Mouse (Mus musculus): Measurements from ENCODE around the gene Ankmy2. TPM values are rescaled to one million over a fixed set of nuclear protein-coding genes. Genes with fewer than 3 reads are reported as not detected.
"Not testable (repeated sequence)": the region's sequence is repeated elsewhere in the genome, so short reads cannot be mapped to it uniquely, and the experiment has no call there.

Gene Ankmy2
- polyA plus RNA-seq, 1 experiment = 43.1 TPM

DNA sequence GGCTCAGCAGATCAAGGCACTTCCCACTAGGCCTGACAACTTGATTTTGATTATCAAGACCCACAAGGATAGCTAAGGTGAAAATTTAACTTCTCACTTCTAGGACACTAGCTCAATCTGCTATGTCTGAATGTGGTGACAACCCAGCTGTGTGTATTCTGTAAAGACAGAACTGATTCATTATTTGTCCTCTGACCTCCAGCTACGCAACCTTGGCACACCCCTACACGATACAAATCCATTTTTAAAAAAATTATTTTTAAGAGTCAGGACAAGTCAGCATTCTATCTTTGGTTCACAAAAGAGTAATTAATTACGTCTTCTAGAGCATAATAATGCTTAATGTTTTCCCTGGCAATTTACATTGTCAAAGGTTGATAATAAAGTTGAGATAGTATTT, 32.7 kb downstream of the Ankmy2 start:
- H3K4me3 ChIP-seq (ENCODE audit: insufficient read depth, low read length) = no peak overlapping the region
- TF ChIP-seq POLR2A (IDR thresholded peaks at IDR 0.05; ENCODE audit: extremely low read depth, insufficient read depth, low read length) (no peak), CTCF (IDR thresholded peaks at IDR 0.05; ENCODE audit: extremely low read depth, insufficient read depth, low read length) (no peak)
- no peak overlapping the region for H3K27ac ChIP-seq (ENCODE audit: insufficient read depth, low read length)
- H3K4me1 ChIP-seq (ENCODE audit: control insufficient read depth, insufficient read depth, low read length) = no peaks in the 10 kb centered on the region

DNA sequence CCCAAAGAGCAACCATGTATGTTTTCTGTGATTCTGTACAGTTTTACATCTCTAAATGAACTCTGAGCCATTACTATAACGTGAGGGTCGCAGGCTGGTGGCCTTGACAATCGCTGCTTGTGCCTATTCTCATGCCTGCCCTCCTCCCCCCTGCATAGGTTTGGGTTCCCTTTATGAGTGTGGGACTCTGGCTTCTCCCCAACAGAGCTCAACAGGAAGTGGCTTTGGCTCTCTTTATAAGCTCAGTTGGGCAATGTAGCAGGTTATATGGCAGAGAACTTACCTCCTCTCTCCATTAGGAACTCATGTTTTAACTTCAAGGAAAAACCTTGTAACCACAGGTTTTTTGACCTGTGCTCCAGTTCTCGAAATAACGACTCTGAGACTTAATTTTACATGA, 33.4 kb downstream of the Ankmy2 start:
- Histone ChIP-seq H3K4me3 (ENCODE audit: insufficient read depth, low read length) (no peak overlapping the region), H3K27ac (ENCODE audit: insufficient read depth, low read length) (no peak overlapping the region), H3K4me1 (ENCODE audit: control insufficient read depth, insufficient read depth, low read length) (no peaks in the 10 kb centered on the region)
- TF ChIP-seq CTCF (IDR thresholded peaks at IDR 0.05; ENCODE audit: extremely low read depth, insufficient read depth, low read length) (no peak), POLR2A (IDR thresholded peaks at IDR 0.05; ENCODE audit: extremely low read depth, insufficient read depth, low read length) (no peak)

DNA sequence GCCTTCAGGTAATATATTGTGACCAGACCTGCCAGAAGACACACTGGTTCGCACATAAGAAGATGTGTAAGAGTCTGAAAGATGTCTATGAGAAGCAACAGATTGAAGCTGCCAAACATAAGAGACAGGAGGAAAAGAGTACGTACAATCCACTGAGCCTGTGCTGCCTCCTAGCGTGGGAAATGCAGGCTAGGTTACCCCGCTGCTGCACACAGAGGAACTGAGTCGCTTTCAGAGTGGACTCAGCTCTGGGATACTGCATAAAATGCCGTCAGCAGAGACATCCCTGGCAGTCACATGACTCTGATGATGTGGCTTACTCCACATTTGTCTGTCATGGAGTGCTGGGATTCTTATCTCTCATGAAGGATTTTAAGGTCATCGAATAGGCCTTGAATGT, 38.1 kb downstream of the Ankmy2 start:
- no peak for TF ChIP-seq POLR2A (IDR thresholded peaks at IDR 0.05; ENCODE audit: extremely low read depth, insufficient read depth, low read length)
- TF ChIP-seq CTCF (IDR thresholded peaks at IDR 0.05; ENCODE audit: extremely low read depth, insufficient read depth, low read length) = no peak
- no peaks in the 10 kb centered on the region for H3K4me1 ChIP-seq (ENCODE audit: control insufficient read depth, insufficient read depth, low read length)
- H3K4me3 ChIP-seq (ENCODE audit: insufficient read depth, low read length) = no peak overlapping the region

DNA sequence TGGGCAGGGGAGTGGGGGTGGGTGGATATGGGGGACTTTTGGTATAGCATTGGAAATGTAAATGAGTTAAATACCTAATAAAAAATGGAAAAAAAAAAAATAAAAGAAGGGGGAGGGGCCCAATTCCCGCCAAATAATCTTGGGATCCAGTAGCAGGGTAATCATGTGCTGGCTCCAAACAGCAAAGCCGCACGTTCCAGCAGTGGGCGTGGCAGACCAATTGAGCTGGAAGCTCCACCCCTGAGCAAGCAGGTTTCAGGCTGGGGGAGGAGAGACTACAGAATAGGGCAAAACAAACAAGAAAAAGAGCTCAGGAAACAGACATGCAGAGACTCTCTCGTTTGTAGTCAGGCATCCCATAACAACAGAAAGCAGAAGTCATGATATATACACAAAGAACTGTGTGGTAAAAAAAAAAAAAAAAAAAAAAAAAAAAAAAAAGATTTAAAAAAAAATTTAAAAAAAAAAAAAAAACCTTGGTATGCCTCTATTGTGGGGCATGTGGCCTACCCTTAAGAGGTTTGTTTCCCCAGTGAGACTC, 48.7 kb downstream of the Ankmy2 start:
- not testable (repeated sequence) for H3K27ac ChIP-seq (ENCODE audit: insufficient read depth, low read length); H3K4me3 ChIP-seq (ENCODE audit: insufficient read depth, low read length); H3K4me1 ChIP-seq (ENCODE audit: control insufficient read depth, insufficient read depth, low read length)

More for the DNA sequence above, 38.1 kb downstream of the Ankmy2 start:
- H3K27ac ChIP-seq (ENCODE audit: insufficient read depth, low read length) = no peak overlapping the region

DNA sequence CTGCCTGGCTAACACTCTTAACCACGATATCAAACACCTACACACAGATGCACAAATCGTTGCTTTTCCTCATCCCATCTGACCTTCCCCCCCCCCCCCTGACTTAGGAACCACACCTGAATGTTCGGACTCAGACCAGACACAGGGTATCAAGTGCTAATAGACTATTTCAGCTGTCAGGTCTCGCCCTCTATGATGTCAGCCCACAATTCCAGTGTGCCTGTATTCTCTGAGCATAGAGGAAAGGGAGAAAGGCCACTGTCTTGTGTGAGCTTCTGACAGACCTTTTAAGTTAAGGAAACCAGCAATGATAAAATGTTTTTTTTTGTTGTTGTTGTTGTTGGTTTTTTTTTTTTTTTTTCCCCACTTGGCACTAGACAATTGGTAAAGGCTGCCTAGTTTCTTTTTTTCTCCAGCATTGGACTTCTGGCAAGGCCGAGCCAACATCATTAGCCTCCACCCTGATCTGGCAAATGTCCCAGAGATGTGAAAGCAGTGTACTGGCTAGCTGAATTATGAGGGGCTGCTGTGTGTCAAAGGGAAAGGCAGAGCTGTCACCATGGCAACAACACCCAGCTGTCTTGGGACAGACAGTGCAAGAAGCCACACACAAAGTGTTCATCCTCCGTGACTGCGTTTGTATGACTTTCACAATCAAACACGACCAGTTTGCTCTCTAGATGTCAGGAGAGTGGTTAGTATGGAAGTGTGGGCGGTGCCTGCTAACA, 50.3 kb downstream of the Ankmy2 start:
- H3K27ac ChIP-seq (ENCODE audit: insufficient read depth, low read length) = no peak overlapping the region
- peaks cover 2% of the 10 kb centered on the region; the same call in 1 of the 2 replicates for H3K4me1 ChIP-seq (ENCODE audit: control insufficient read depth, insufficient read depth, low read length)
- no peak overlapping the region for H3K4me3 ChIP-seq (ENCODE audit: insufficient read depth, low read length)
- TF ChIP-seq POLR2A (IDR thresholded peaks at IDR 0.05; ENCODE audit: extremely low read depth, insufficient read depth, low read length) (no peak), CTCF (IDR thresholded peaks at IDR 0.05; ENCODE audit: extremely low read depth, insufficient read depth, low read length) (no peak)

DNA sequence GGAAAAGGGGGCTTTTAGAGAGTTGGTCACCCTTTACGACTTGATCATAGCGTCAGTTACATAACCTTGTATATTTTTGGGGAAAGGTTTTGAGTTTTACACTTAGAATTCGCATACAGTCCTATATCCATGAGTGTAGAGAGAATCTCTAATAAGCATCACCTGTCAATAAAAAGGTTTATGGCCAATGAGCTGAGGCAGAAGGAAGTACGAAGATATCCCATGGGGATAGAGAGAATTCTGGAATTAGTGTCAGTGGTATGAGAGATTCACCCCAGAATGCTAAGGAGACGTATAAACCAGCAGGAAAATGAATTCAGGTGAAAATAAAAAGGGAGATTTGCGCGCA, 50.9 kb downstream of the Ankmy2 start:
- Histone ChIP-seq H3K4me3 (ENCODE audit: insufficient read depth, low read length) (no peak overlapping the region; the same call in 1 of the 2 replicates), H3K27ac (ENCODE audit: insufficient read depth, low read length) (no peak overlapping the region), H3K4me1 (ENCODE audit: control insufficient read depth, insufficient read depth, low read length) (peaks cover 2% of the 10 kb centered on the region; the same call in 1 of the 2 replicates)
- TF ChIP-seq POLR2A (IDR thresholded peaks at IDR 0.05; ENCODE audit: extremely low read depth, insufficient read depth, low read length) = no peak
- no peak for TF ChIP-seq CTCF (IDR thresholded peaks at IDR 0.05; ENCODE audit: extremely low read depth, insufficient read depth, low read length)

DNA sequence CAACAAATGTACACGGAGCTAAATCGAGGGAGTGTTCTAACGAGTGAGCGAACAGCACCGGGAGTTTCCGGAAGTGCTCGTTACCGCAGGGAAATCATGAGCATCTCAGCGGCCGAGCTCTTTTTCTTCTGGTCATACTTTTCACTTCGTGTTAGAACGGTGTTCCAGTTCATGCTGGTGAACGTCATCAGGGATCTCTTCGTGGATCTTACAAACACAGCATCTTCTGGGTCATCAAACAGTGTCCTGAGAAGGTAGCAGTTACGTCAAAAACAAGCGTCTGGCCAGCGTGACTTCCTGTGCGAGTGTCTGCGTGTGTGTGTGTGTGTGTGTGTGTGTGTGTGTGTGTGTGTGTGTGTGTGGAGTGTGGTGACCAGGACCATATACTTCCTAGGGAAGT, 51.5 kb downstream of the Ankmy2 start:
- peaks cover 2% of the 10 kb centered on the region; the same call in 1 of the 2 replicates for H3K4me1 ChIP-seq (ENCODE audit: control insufficient read depth, insufficient read depth, low read length)
- TF ChIP-seq POLR2A (IDR thresholded peaks at IDR 0.05; ENCODE audit: extremely low read depth, insufficient read depth, low read length) = no peak
- no peak for TF ChIP-seq CTCF (IDR thresholded peaks at IDR 0.05; ENCODE audit: extremely low read depth, insufficient read depth, low read length)
- H3K27ac ChIP-seq (ENCODE audit: insufficient read depth, low read length) = no peak overlapping the region
- peak overlapping the region; percentile 41 for H3K4me3 ChIP-seq (ENCODE audit: insufficient read depth, low read length)

DNA sequence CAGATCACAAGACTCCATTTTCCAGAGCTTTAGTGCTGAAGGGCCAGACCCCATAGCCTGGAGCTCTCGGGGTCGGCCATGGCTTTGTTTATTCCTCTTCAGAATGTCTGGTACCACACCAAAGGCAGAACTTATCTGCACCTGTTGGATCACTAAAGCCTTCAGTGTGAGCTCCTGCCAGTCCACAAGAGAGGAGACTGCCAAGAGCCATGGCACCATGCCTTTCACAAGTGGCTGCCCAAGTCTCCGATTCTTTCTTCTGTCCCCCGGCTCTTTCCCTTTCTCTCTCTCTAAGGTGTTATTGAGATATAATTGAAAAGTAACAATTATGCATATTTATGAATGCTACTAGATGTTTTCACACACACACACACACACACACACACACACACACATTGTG, 53.2 kb downstream of the Ankmy2 start:
- Histone ChIP-seq H3K27ac (ENCODE audit: insufficient read depth, low read length) (no peak overlapping the region), H3K4me3 (ENCODE audit: insufficient read depth, low read length) (no peak overlapping the region), H3K4me1 (ENCODE audit: control insufficient read depth, insufficient read depth, low read length) (peaks cover 2% of the 10 kb centered on the region; the same call in 1 of the 2 replicates)
- TF ChIP-seq POLR2A (IDR thresholded peaks at IDR 0.05; ENCODE audit: extremely low read depth, insufficient read depth, low read length) (no peak), CTCF (IDR thresholded peaks at IDR 0.05; ENCODE audit: extremely low read depth, insufficient read depth, low read length) (no peak)

DNA sequence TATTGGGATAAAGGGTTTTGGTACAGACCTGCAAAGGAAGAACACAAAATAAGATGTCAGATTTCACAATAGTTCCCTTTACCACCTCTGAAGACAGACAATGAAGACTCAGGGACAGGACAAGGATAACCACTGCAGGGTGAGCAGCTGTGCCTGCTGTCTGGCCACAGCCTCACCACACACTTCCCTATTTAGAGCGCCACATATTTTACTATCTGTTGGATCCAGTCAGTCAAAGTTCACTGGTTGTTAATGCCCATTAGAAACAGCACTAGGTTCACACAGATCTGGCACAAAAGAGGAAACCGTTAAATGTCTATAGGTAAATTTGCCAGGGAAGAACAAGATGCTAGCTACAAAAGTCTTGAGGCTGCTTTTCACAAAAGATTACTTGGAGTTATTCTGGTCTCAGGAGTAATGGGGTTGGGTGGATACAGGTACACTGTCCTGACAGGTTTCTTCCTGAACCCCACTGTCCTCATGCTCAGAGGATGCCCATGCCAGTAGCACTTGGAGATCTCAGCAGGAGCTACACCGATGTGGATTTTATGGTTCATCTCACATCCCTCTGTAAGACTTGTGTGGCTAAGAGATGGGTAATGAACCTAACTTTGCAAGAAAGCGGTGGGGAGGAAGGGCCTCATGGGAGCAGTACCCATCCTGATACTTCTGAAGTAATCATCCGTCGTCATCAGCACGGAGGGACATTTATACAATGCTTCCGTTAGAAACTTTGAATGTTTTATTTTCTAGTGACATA, 57.7 kb downstream of the Ankmy2 start:
- Histone ChIP-seq H3K4me3 (ENCODE audit: insufficient read depth, low read length) (no peak overlapping the region), H3K27ac (ENCODE audit: insufficient read depth, low read length) (no peak overlapping the region), H3K4me1 (ENCODE audit: control insufficient read depth, insufficient read depth, low read length) (no peaks in the 10 kb centered on the region)
- TF ChIP-seq POLR2A (IDR thresholded peaks at IDR 0.05; ENCODE audit: extremely low read depth, insufficient read depth, low read length) (no peak), CTCF (IDR thresholded peaks at IDR 0.05; ENCODE audit: extremely low read depth, insufficient read depth, low read length) (no peak)

DNA sequence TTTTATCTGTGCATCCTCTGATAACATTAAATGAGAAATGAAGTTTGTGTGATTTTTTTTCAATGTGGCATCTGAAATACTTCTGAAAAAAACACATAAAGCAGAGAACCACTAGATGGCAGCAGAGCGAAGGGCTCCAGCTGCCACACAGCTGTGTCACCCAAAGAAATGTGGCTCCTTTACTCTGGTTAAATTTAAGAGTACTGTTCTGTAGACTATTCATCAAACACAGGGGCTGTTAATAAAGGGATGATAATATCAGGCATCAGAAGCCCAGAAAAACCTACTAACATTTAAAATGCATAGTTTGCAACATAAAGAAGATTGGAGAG, 58.2 kb downstream of the Ankmy2 start:
- Histone ChIP-seq H3K27ac (ENCODE audit: insufficient read depth, low read length) (no peak overlapping the region), H3K4me3 (ENCODE audit: insufficient read depth, low read length) (no peak overlapping the region), H3K4me1 (ENCODE audit: control insufficient read depth, insufficient read depth, low read length) (no peaks in the 10 kb centered on the region)
- TF ChIP-seq CTCF (IDR thresholded peaks at IDR 0.05; ENCODE audit: extremely low read depth, insufficient read depth, low read length) = peak; percentile 81
- no peak for TF ChIP-seq POLR2A (IDR thresholded peaks at IDR 0.05; ENCODE audit: extremely low read depth, insufficient read depth, low read length)
